Comparison of ENCODE assay signal across 8 mouse cellular contexts in the genomic region with DNA sequence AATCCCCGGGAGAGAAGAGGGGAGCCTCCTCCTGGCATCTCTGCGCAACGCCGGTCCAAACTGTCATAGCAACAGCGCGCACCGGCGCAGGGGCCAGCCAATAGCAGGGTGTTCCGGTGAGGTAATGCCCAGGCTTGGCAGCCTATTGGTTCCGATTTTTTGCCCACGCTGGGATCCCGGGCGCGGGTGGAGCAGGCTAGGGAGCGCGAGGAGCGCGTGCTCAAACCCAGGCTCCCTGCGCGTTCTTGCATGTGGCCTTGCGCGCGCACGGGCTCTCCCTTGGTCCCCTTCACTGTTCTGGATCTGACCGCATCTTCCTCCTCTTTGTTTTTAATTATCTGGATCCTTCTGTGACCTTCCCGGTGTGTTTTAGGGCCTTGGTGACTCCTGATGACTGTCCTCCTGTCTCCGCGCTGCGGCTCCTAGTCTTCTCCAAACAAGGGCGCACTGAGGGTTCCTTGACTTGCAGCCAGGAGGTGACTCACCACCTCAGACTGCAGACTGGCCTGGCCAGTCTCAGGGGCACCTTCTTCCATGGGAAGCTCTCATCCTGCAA. TPM values are rescaled to one million over a fixed set of nuclear protein-coding genes. Genes with fewer than 3 reads are reported as not detected.
DNase-seq lines count a peak whose midpoint lies in the region; ATAC-seq and TF ChIP-seq lines count a peak whose summit lies in the region.

No protein-coding gene starts in this region.

- peaks cover 31% of the 10 kb centered on the region for H3K4me1 ChIP-seq in E14TG2a.4 (replicated peaks; ENCODE audit: low read depth, low read length)
- H3K4me1 ChIP-seq in forebrain, embryonic 14.5 days (ENCODE audit: control insufficient read depth, insufficient read depth, low read length) = peaks cover 25% of the 10 kb centered on the region
- H3K4me1 ChIP-seq in lung, embryonic 15.5 days = peaks cover 12% of the 10 kb centered on the region

- peak overlapping the region; percentile 42 for H3K4me2 ChIP-seq in forebrain, embryonic 14.5 days (ENCODE audit: low read length)
- H3K4me2 ChIP-seq in lung, embryonic 15.5 days = peak overlapping the region; percentile 56

- H3K9me3 ChIP-seq in E14TG2a.4 (ENCODE audit: low read length) = no peaks in the 10 kb centered on the region
- H3K9me3 ChIP-seq in forebrain, embryonic 14.5 days (replicated peaks; ENCODE audit: control insufficient read depth, low read length) = no peaks in the 10 kb centered on the region
- H3K9me3 ChIP-seq in lung, embryonic 15.5 days = no peaks in the 10 kb centered on the region

- H3K4me3 ChIP-seq in E14TG2a.4 (replicated peaks; ENCODE audit: low read length) = peak overlapping the region; percentile 67
- peak overlapping the region; percentile 15 for H3K4me3 ChIP-seq in forebrain, embryonic 14.5 days (ENCODE audit: low read depth, low read length)
- peak overlapping the region; percentile 35 for H3K4me3 ChIP-seq in layer of hippocampus, adult 2 months
- peak overlapping the region; percentile 20; the same call in 1 of the 2 replicates for H3K4me3 ChIP-seq in lung, embryonic 15.5 days

- ATAC-seq in cerebellum, adult (ENCODE audit: insufficient number of reproducible peaks, low FRiP score, low TSS enrichment) = peak; percentile 93
- peak; percentile 91 for ATAC-seq in forebrain, embryonic 14.5 days
- peak; percentile 68 for ATAC-seq in lung, embryonic 15.5 days (ENCODE audit: borderline replicate concordance, extremely low read depth, low FRiP score, low TSS enrichment)
- ATAC-seq in erythroblast, adult 5-6 weeks (replicated peaks; ENCODE audit: low FRiP score, poor library complexity, severe bottlenecking) = no peak

- H3K36me3 ChIP-seq in E14TG2a.4 (ENCODE audit: insufficient read depth, low read length) = no peaks in the 10 kb centered on the region
- no peaks in the 10 kb centered on the region for H3K36me3 ChIP-seq in forebrain, embryonic 14.5 days (ENCODE audit: control insufficient read depth, insufficient read depth, low read length)
- H3K36me3 ChIP-seq in lung, embryonic 15.5 days = no peaks in the 10 kb centered on the region

- WGBS in forebrain, embryonic 14.5 days = 2% methylated on average over 30 of the region's 30 CpGs
- 3% methylated on average over 30 of the region's 30 CpGs for WGBS in lung, embryonic 15.5 days

- peak overlapping the region; percentile 35; the same call in 1 of the 2 replicates for H3K27ac ChIP-seq in forebrain, embryonic 14.5 days (ENCODE audit: low read depth, low read length)
- peak overlapping the region; percentile 93 for H3K27ac ChIP-seq in layer of hippocampus, adult 2 months
- 0 out of 2 replicates have a peak overlapping the region, but pooled peaks have one; percentile 19 for H3K27ac ChIP-seq in lung, embryonic 15.5 days

- intact Hi-C loops in heart, postnatal 36 days (cut with DNase I) = no loop called here

- H3K27me3 ChIP-seq in E14TG2a.4 (ENCODE audit: insufficient read depth, low read length) = peaks cover 60% of the 10 kb centered on the region
- H3K27me3 ChIP-seq in forebrain, embryonic 14.5 days (replicated peaks; ENCODE audit: control insufficient read depth, insufficient read depth, low read length) = peaks cover 33% of the 10 kb centered on the region
- H3K27me3 ChIP-seq in lung, embryonic 15.5 days = peaks cover 17% of the 10 kb centered on the region

- TF ChIP-seq CTCF in E14TG2a.4 (conservative IDR thresholded peaks at IDR 0.05; ENCODE audit: low read length) = no peak
- peak; percentile 47 for TF ChIP-seq CTCF in layer of hippocampus, adult 2 months (conservative IDR thresholded peaks at IDR 0.05)

- peak; percentile 93 for DNase-seq in forebrain, embryonic 14.5 days (ENCODE audit: low spot score)
- DNase-seq in heart, postnatal 36 days = peak; percentile 61 to 66
- DNase-seq in layer of hippocampus, adult 2 months (ENCODE audit: low spot score in 2 of 2) = peak; percentile 96
- DNase-seq in right cerebral cortex, adult 2 months (ENCODE audit: low spot score in 2 of 2) = peak; percentile 98

- H3K9ac ChIP-seq in forebrain, embryonic 14.5 days (ENCODE audit: low read length) = peak overlapping the region; percentile 35; the same call in 1 of the 2 replicates
- H3K9ac ChIP-seq in lung, embryonic 15.5 days = no peak overlapping the region

RNA-seq across cellular contexts. Expression of a gene that starts 51.2 kb away (rescaled TPM):
- polyA plus RNA-seq in forebrain, embryonic 14.5 days (2014; fragmentation: Nextera tagmentation; extraction: Ambion mirVana) = 27.6 and 31.9 TPM in 2 replicates
- total RNA-seq in heart, postnatal 36 days (2021) = 10 to 100 TPM; 20.7 to 27.1 TPM
- total RNA-seq in layer of hippocampus, adult 2 months (2021) = 10 to 100 TPM; 33.9 to 34.0 TPM
- 37.8 and 45.5 TPM in 2 replicates for polyA plus RNA-seq in lung, embryonic 15.5 days (2015; fragmentation: Nextera tagmentation; extraction: Ambion mirVana)
- total RNA-seq in erythroblast, adult 5-6 weeks (2015; ENCODE audit: low replicate concordance) = 171 and 179 TPM in 2 replicates
- 42.5 and 62.7 TPM in 2 replicates for total RNA-seq in erythroblast, adult 5-6 weeks (2017; ENCODE audit: low replicate concordance)

Comparison
In these comparisons a context has a peak if more than half of its experiments do, and no peak if none do; other contexts are left out.
1. H3K4me3 ChIP-seq: peak in every context shown above with its lines; median percentile 67 in E14TG2a.4; 35 in layer of hippocampus, adult 2 months; 20 in lung, embryonic 15.5 days; 15 in forebrain, embryonic 14.5 days.
2. H3K27ac ChIP-seq: peak in every context shown above with its lines; median percentile 93 in layer of hippocampus, adult 2 months; 35 in forebrain, embryonic 14.5 days; 19 in lung, embryonic 15.5 days.